Mouse (Mus musculus) liver, embryonic 14.5 days (tissue): ENCODE results near the gene Baiap2l1. TPM values are rescaled to one million over a fixed set of nuclear protein-coding genes. Genes with fewer than 3 reads are reported as not detected.
"Not testable (repeated sequence)": the region's sequence is repeated elsewhere in the genome, so short reads cannot be mapped to it uniquely, and the experiment has no call there.

Experiments
- ATAC-seq: fragments of 200-750 bp; cut with Nextera tagmentation; 2 replicates; pipeline ENCODE4 v1.8.0; 2017; ENCODE audit warnings: moderate number of reproducible peaks, mild to moderate bottlenecking, moderate library complexity; ENCODE audit not compliant: insufficient read depth
- DNase-seq, 3 experiments: peaks; one replicate each; pipeline ENCODE4 v3.0.0-alpha.2; 2012 to 2013; ENCODE audit warnings: low read depth in 3 of 3, low spot score in 3 of 3
- H3K27ac ChIP-seq: fragments of 300-500 bp; sonication (generic); 2 replicates; pipeline ENCODE4 v1.5.1; 2014; ENCODE audit warnings: moderate library complexity, mild to moderate bottlenecking, control low read depth, inconsistent platforms
- H3K27me3 ChIP-seq: fragments of 300-500 bp; sonication (generic); 2 replicates; pipeline ENCODE4 v1.6.1; 2014; ENCODE audit warnings: mild to moderate bottlenecking, low read length, moderate library complexity; ENCODE audit not compliant: control insufficient read depth, insufficient read depth
- H3K36me3 ChIP-seq: fragments of 300-500 bp; sonication (generic); replicated peaks from 2 replicates; pipeline ENCODE4 v1.6.1; 2014; ENCODE audit warnings: low read depth; ENCODE audit not compliant: control insufficient read depth, insufficient read depth
- H3K4me1 ChIP-seq, 2 experiments: fragments of 200-500 bp in 1 of 2; fragments of 300-500 bp in 1 of 2; sonication (generic) in 1 of 2; replicated peaks; 2 replicates each; pipeline ENCODE4 v1.6.1; 2012 to 2014; ENCODE audit warnings: antibody characterized with exemption in 1 of 2, inconsistent platforms in 1 of 2, low read length in 1 of 2; ENCODE audit not compliant: control insufficient read depth in 2 of 2, insufficient read depth in 2 of 2
- H3K4me2 ChIP-seq: fragments of 300-500 bp; sonication (generic); 2 replicates; pipeline ENCODE4 v1.6.1; 2014; ENCODE audit warnings: low read depth, mild to moderate bottlenecking, control low read depth, moderate library complexity
- H3K4me3 ChIP-seq, 2 experiments: fragments of 200-500 bp in 1 of 2; fragments of 300-500 bp in 1 of 2; sonication (generic) in 1 of 2; 2 replicates each; pipeline ENCODE4 v1.5.1; 2012 to 2014; ENCODE audit warnings: low read depth in 2 of 2, low read length in 2 of 2, mild to moderate bottlenecking in 2 of 2, control low read depth in 1 of 2, inconsistent platforms in 1 of 2, moderate library complexity in 1 of 2; ENCODE audit not compliant: insufficient read depth in 1 of 2
- H3K9ac ChIP-seq: fragments of 300-500 bp; sonication (generic); replicated peaks from 2 replicates; pipeline ENCODE4 v1.6.1; 2014; ENCODE audit warnings: mild to moderate bottlenecking, control low read depth, moderate library complexity
- H3K9me3 ChIP-seq: fragments of 300-500 bp; sonication (generic); 2 replicates; pipeline ENCODE4 v1.6.1; 2016; ENCODE audit warnings: low read length, mixed read lengths; ENCODE audit not compliant: control insufficient read depth
- CTCF ChIP-seq: IDR thresholded peaks from 2 replicates; pipeline ENCODE4 v1.5.1; 2016; ENCODE audit warnings: antibody characterized with exemption, low read depth, control low read depth
- EP300 ChIP-seq: IDR thresholded peaks from 2 replicates; pipeline ENCODE4 v1.6.1; 2016; ENCODE audit warnings: antibody characterized with exemption, low read depth
- WGBS: fragments of 180-500 bp; shearing (Covaris S2); extraction: QIAGEN DNeasy Blood & Tissue Kit; methylation state at CpG from one replicate; pipeline ENCODE4 v1.1.7; 2014; ENCODE audit not compliant: insufficient replicate concordance; 5-methylcytosine and 5-hydroxymethylcytosine counted together
- polyA plus RNA-seq, 2 experiments: library from polyadenylated mRNA; depleted of rRNA in 1 of 2; stranded (reverse) in 1 of 2; unstranded in 1 of 2; fragments of >200 nt; fragmentation: Nextera tagmentation in 1 of 2; extraction: Ambion mirVana in 1 of 2; gene quantifications; 2 replicates each; pipeline versions ENCODE4 v1.2.1 to v1.2.3; 2012 to 2014

Baiap2l1 gene
- polyA plus RNA-seq, 2 experiments, result 2.4 to 3.8 TPM

DNA sequence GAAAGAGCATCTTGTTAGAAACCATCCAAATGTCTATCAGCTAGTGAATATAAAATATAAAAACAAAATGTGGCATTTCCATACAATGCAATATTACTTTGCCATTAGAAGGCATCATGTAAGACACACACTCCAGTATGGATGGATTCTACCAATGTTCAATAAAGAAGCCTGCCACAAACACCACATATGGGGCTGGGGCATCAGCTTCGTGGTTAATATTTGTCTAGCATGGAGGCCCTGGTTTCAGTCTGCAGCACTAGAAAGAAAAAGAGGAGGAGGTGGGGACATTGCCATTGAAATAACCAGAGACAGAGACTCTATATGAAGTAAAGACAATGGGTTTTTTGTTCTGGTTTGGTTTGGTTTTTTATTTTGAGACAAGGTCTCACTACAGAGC lies 19.1 kb downstream of the Baiap2l1 start:
- TF ChIP-seq EP300 (no peak), CTCF (no peak)
- Histone ChIP-seq H3K4me1 (peaks cover 0 to 2% of the 10 kb centered on the region in 2 experiments; a peak in 2 of 4 replicates), H3K27me3 (no peaks in the 10 kb centered on the region), H3K27ac (no peak overlapping the region), H3K4me2 (no peak overlapping the region), H3K9me3 (no peaks in the 10 kb centered on the region), H3K9ac (no peak overlapping the region), H3K4me3 (no peak overlapping the region), H3K36me3 (no peaks in the 10 kb centered on the region)
- WGBS, result 35% methylated on average over 1 of the region's 1 CpGs
- DNase-seq, result no peak
- no peak for ATAC-seq

DNA sequence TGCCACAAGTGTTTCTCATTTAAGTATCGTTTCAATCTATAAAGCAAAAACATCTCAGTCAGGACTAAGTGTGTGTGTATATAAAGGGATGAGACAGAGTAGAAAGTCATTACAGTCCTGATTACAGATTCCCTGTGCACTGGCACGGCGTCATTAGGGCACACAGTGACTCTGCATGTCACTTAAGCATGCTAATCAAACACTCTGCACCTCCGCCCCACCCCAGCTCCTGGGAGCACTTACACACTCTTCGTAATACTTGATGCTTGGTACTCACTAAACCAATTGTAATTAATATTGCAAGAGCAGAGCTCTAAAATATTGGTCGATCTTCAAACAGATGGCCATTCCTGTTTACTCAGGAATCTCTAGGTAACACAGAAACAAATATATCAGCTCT lies 22.6 kb downstream of the Baiap2l1 start:
- H3K27ac ChIP-seq, H3K36me3 ChIP-seq, H3K9ac ChIP-seq, H3K4me3 ChIP-seq, H3K4me2 ChIP-seq, ATAC-seq, H3K9me3 ChIP-seq, H3K4me1 ChIP-seq, DNase-seq, H3K27me3 ChIP-seq: not testable (repeated sequence)
- 54% methylated on average over 6 of the region's 6 CpGs for WGBS

DNA sequence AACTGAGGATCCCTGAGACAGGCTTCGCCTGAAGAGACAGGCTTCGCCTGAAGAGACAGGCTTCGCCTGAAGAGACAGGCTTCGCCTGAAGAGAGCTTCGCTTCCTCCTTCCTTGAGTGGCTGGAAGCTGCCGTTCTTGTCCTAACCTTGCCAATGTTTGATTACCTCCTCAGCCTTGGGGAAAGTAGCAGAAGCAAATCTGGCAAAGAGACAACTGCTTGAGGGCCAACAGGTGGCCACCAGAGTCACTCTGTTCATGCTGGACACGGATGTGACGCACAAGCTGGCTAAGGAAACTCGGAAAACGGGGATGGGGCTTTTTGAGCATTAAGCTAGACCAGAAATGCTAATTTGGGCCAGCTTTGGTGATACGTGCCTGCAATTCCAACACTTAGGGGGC lies 23.9 kb downstream of the Baiap2l1 start:
- Histone ChIP-seq H3K4me2 (no peak overlapping the region), H3K27ac (no peak overlapping the region), H3K4me1 (no peaks in the 10 kb centered on the region; a peak in 1 of 4 replicates), H3K9ac (no peak overlapping the region), H3K9me3 (no peaks in the 10 kb centered on the region), H3K27me3 (no peaks in the 10 kb centered on the region), H3K36me3 (no peaks in the 10 kb centered on the region), H3K4me3 (no peak overlapping the region)
- ATAC-seq (no peak), DNase-seq (no peak)
- 66% methylated on average over 11 of the region's 11 CpGs for WGBS
- TF ChIP-seq EP300, result no peak
- TF ChIP-seq CTCF, result no peak

DNA sequence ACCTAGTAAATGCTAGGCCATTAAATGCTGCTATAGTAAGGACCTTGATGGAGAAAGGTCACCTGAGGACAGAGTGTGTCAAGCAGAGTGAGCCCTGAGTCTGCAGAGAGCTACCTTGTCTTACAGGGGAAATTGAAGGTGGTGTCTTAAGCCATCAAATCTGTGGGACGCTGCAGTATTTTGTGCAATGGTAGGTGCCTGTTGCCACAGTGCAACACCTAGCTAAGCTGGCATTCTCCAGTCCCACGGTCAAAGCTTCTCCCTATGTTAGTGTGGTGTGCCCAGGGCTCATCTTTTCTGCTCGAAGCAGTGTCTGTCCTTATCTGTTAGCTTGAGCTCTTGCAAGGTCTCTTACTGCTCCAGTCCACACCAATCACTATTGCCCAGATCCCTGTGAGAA lies 35.2 kb downstream of the Baiap2l1 start:
- ATAC-seq (no peak), DNase-seq (no peak)
- Histone ChIP-seq H3K4me1 (0 out of 4 replicates have a peak, but pooled peaks cover 0 to 2% of the 10 kb centered on the region in 2 experiments), H3K4me3 (no peak overlapping the region), H3K27me3 (no peaks in the 10 kb centered on the region), H3K36me3 (no peaks in the 10 kb centered on the region), H3K4me2 (no peak overlapping the region), H3K9ac (no peak overlapping the region), H3K27ac (no peak overlapping the region), H3K9me3 (no peaks in the 10 kb centered on the region)
- WGBS, result 56% methylated on average over 3 of the region's 3 CpGs
- TF ChIP-seq EP300 (no peak), CTCF (no peak)

DNA sequence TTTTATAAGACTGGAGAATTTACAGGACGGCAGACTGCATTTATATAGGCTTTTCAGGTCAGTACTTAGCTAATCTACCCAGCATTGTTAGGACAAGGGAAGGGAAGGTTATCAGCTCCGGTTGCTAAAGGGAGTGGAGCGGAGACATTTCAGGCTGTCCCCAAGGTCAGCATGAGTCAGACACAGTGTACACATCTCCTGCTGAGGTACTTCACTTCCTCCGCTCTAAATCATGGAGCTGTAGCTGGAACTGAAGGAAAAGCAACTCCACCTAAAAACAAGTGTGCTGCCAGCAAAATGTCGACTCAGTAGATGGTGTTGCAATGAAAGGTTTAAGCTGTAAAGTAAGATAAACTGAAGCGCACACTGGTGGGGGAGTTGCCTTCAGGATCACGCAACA lies 36.2 kb downstream of the Baiap2l1 start:
- no peak overlapping the region for H3K4me3 ChIP-seq
- no peak for DNase-seq
- H3K27me3 ChIP-seq, result no peaks in the 10 kb centered on the region
- 0 out of 4 replicates have a peak, but pooled peaks cover 0 to 2% of the 10 kb centered on the region in 2 experiments for H3K4me1 ChIP-seq
- no peaks in the 10 kb centered on the region for H3K9me3 ChIP-seq
- H3K36me3 ChIP-seq, result no peaks in the 10 kb centered on the region
- no peak overlapping the region for H3K9ac ChIP-seq
- no peak for ATAC-seq
- TF ChIP-seq CTCF (no peak), EP300 (no peak)
- 42% methylated on average over 7 of the region's 7 CpGs for WGBS
- no peak overlapping the region for H3K4me2 ChIP-seq
- H3K27ac ChIP-seq, result no peak overlapping the region
